8 mouse cellular contexts compared by ENCODE assay signal in genomic region chr7:16313481-16314220, GRCm38 (mm10). TPM values are rescaled to one million over a fixed set of nuclear protein-coding genes. Genes with fewer than 3 reads are reported as not detected.
DNase-seq lines count a peak whose midpoint lies in the region; ATAC-seq and TF ChIP-seq lines count a peak whose summit lies in the region.

No protein-coding gene starts in this region.

- TF ChIP-seq CTCF in CH12.LX (conservative IDR thresholded peaks at IDR 0.05 in 1 of 2, IDR thresholded peaks at IDR 0.05 in 1 of 2; ENCODE audit: low read depth in 2 of 2, low read length in 2 of 2): peak in 1 of 2 experiments; percentile 63; a peak in 2 of 4 replicates

- in situ Hi-C loops in CH12.LX (cut with MboI; ENCODE audit: low pct_ligation_motif_present, low pct_unique_long_range_greater_than_20kb, low sequenced_read_pairs): no loop called here

- ATAC-seq in forebrain, embryonic 11.5 days (replicated peaks; ENCODE audit: low FRiP score): peak; percentile 63
- ATAC-seq in heart, embryonic 16.5 days (replicated peaks; ENCODE audit: extremely low read depth, insufficient read depth, low FRiP score): peak; percentile 65
- ATAC-seq in neural tube, embryonic 13.5 days (ENCODE audit: low read depth): peak; percentile 60

- H3K9me3 ChIP-seq in CH12.LX (replicated peaks; ENCODE audit: low read length): no peaks in the 10 kb centered on the region
- no peaks in the 10 kb centered on the region for H3K9me3 ChIP-seq in forebrain, embryonic 11.5 days (ENCODE audit: control insufficient read depth, low read length)
- H3K9me3 ChIP-seq in heart, embryonic 16.5 days (replicated peaks; ENCODE audit: control insufficient read depth, low read length): no peaks in the 10 kb centered on the region
- H3K9me3 ChIP-seq in neural tube, embryonic 13.5 days: no peaks in the 10 kb centered on the region

- H3K27me3 ChIP-seq in CH12.LX (replicated peaks): no peaks in the 10 kb centered on the region
- no peaks in the 10 kb centered on the region for H3K27me3 ChIP-seq in forebrain, embryonic 11.5 days (ENCODE audit: control insufficient read depth, insufficient read depth, low read length)
- H3K27me3 ChIP-seq in heart, embryonic 16.5 days (ENCODE audit: control insufficient read depth, insufficient read depth, low read length): no peaks in the 10 kb centered on the region
- H3K27me3 ChIP-seq in neural tube, embryonic 13.5 days: no peaks in the 10 kb centered on the region

- peak overlapping the region; percentile 98 to 100 (median 99) for H3K4me3 ChIP-seq in CH12.LX (replicated peaks in 1 of 3; ENCODE audit: low read depth in 2 of 3, low read length in 2 of 3, poor library complexity in 1 of 3)
- peak overlapping the region; percentile 67 for H3K4me3 ChIP-seq in forebrain, embryonic 11.5 days (ENCODE audit: low read depth, low read length)
- H3K4me3 ChIP-seq in heart, embryonic 16.5 days (ENCODE audit: low read length): peak overlapping the region; percentile 85
- peak overlapping the region; percentile 69 for H3K4me3 ChIP-seq in neural tube, embryonic 13.5 days

- H3K79me2 ChIP-seq in CH12.LX (replicated peaks; ENCODE audit: control insufficient read depth, extremely low read depth, insufficient read depth, poor library complexity, severe bottlenecking): peaks cover 38% of the 10 kb centered on the region

- peak overlapping the region; percentile 96 for H3K27ac ChIP-seq in CH12.LX (ENCODE audit: insufficient read depth, low read depth)
- peak overlapping the region; percentile 88 for H3K27ac ChIP-seq in forebrain, embryonic 11.5 days (ENCODE audit: low read depth, low read length)
- H3K27ac ChIP-seq in heart, embryonic 16.5 days (ENCODE audit: low read length): peak overlapping the region; percentile 100
- H3K27ac ChIP-seq in neural tube, embryonic 13.5 days (replicated peaks): peak overlapping the region; percentile 97

- H3K4me1 ChIP-seq in CH12.LX (ENCODE audit: control insufficient read depth in 1 of 2, insufficient read depth in 2 of 2): peaks cover 5 to 22% of the 10 kb centered on the region in 2 experiments
- H3K4me1 ChIP-seq in forebrain, embryonic 11.5 days (replicated peaks; ENCODE audit: control insufficient read depth, insufficient read depth, low read length): peaks cover 27% of the 10 kb centered on the region
- H3K4me1 ChIP-seq in heart, embryonic 16.5 days (ENCODE audit: control insufficient read depth, insufficient read depth, low read length): peaks cover 36% of the 10 kb centered on the region
- H3K4me1 ChIP-seq in neural tube, embryonic 13.5 days (replicated peaks): peaks cover 60% of the 10 kb centered on the region

- peak overlapping the region; percentile 78 for H3K4me2 ChIP-seq in CH12.LX (ENCODE audit: insufficient read depth, low read depth, poor library complexity, severe bottlenecking)
- H3K4me2 ChIP-seq in forebrain, embryonic 11.5 days (ENCODE audit: low read depth, low read length, severe bottlenecking): peak overlapping the region; percentile 99
- peak overlapping the region; percentile 100 for H3K4me2 ChIP-seq in heart, embryonic 16.5 days (ENCODE audit: low read depth, low read length)
- H3K4me2 ChIP-seq in neural tube, embryonic 13.5 days: peak overlapping the region; percentile 96

- no peak; the same call in 1 of the 2 replicates for TF ChIP-seq EP300 in CH12.LX (IDR thresholded peaks at IDR 0.05; ENCODE audit: low read length)

- DNase-seq in CH12.LX (ENCODE audit: extremely low read depth): peak; percentile 70
- peak; percentile 63 for DNase-seq in c-Kit-positive CD71-negative TER-119-negative erythroid progenitor cells, embryonic 14.5 days (ENCODE audit: low read depth)
- peak; percentile 89 for DNase-seq in forebrain, embryonic 11.5 days (ENCODE audit: low spot score)
- DNase-seq in kidney, postnatal 25 days: peak; percentile 79 to 88
- peak; percentile 86 to 87 for DNase-seq in lung, adult 18-20 months
- peak; percentile 89 for DNase-seq in testis, postnatal 10 days (ENCODE audit: low spot score)

- 1% methylated on average over 56 of the region's 66 CpGs for WGBS in forebrain, embryonic 11.5 days
- under 1% methylated on average over 43 of the region's 66 CpGs for WGBS in heart, embryonic 16.5 days
- under 1% methylated on average over 54 of the region's 66 CpGs for whole genome bisulfite sequencing in neural tube, embryonic 13.5 days

- peak; percentile 95 for TF ChIP-seq POLR2A in CH12.LX (IDR thresholded peaks at IDR 0.05; ENCODE audit: low read depth, low read length)

- peak; percentile 7 for TF ChIP-seq RAD21 in CH12.LX (IDR thresholded peaks at IDR 0.05; ENCODE audit: low read depth, low read length)

- dilution Hi-C loops in CH12.LX (cut with MboI; ENCODE audit: extremely low pct_ligation_motif_present, extremely low pct_unique_long_range_greater_than_20kb, low sequenced_read_pairs): no loop called here

- H3K36me3 ChIP-seq in CH12.LX (replicated peaks in 1 of 2; ENCODE audit: control insufficient read depth in 1 of 2, insufficient read depth in 1 of 2, low read length in 1 of 2): peaks cover 35 to 46% of the 10 kb centered on the region in 2 experiments
- H3K36me3 ChIP-seq in forebrain, embryonic 11.5 days (ENCODE audit: control insufficient read depth, insufficient read depth, low read length): no peaks in the 10 kb centered on the region
- 0 out of 2 replicates have a peak, but pooled peaks cover 3% of the 10 kb centered on the region for H3K36me3 ChIP-seq in heart, embryonic 16.5 days (ENCODE audit: control insufficient read depth, insufficient read depth)
- H3K36me3 ChIP-seq in neural tube, embryonic 13.5 days: peaks cover 14% of the 10 kb centered on the region

- H3K9ac ChIP-seq in CH12.LX (ENCODE audit: insufficient read depth, low read depth): peak overlapping the region; percentile 100
- peak overlapping the region; percentile 86 for H3K9ac ChIP-seq in forebrain, embryonic 11.5 days (ENCODE audit: low read length)
- peak overlapping the region; percentile 99 for H3K9ac ChIP-seq in heart, embryonic 16.5 days (ENCODE audit: low read length)
- H3K9ac ChIP-seq in neural tube, embryonic 13.5 days: peak overlapping the region; percentile 93

TF ChIP-seq in CH12.LX, 34 proteins besides CTCF, POLR2A, EP300 and RAD21 (continues in another document):
- TF ChIP-seq ELF1 (IDR thresholded peaks at IDR 0.05; ENCODE audit: low read depth, low read length) (no peak), NELFE (IDR thresholded peaks at IDR 0.05; ENCODE audit: low read depth, low read length) (peak; percentile 96), SIN3A (IDR thresholded peaks at IDR 0.05; ENCODE audit: low read length) (peak; percentile 74), ZC3H11A (IDR thresholded peaks at IDR 0.05; ENCODE audit: low read depth, low read length) (no peak), UBTF (IDR thresholded peaks at IDR 0.05; ENCODE audit: low read depth, low read length) (no peak), ZMIZ1 (IDR thresholded peaks at IDR 0.05; ENCODE audit: low read depth, low read length) (peak; percentile 97), ZKSCAN1 (IDR thresholded peaks at IDR 0.05; ENCODE audit: borderline replicate concordance, low read depth, low read length) (no peak), JUND (conservative IDR thresholded peaks at IDR 0.05; ENCODE audit: low read depth, low read length) (no peak), SMC3 (IDR thresholded peaks at IDR 0.05; ENCODE audit: low read depth, low read length) (peak; percentile 56), PAX5 (IDR thresholded peaks at IDR 0.05; ENCODE audit: low read length) (no peak), GABPA (IDR thresholded peaks at IDR 0.05; ENCODE audit: insufficient replicate concordance, low read depth, low read length) (no peak), E2F4 (IDR thresholded peaks at IDR 0.05; ENCODE audit: insufficient replicate concordance, low read depth, low read length) (no peak), BHLHE40 (IDR thresholded peaks at IDR 0.05; ENCODE audit: low read depth, low read length) (peak; percentile 32), TCF12 (IDR thresholded peaks at IDR 0.05; ENCODE audit: low read depth, low read length) (peak; percentile 84), USF2 (conservative IDR thresholded peaks at IDR 0.05; ENCODE audit: low read depth, low read length) (no peak), CHD2 (IDR thresholded peaks at IDR 0.05; ENCODE audit: low read length) (0 out of 2 replicates have a peak, but pooled peaks have one; percentile 29)

RNA-seq across cellular contexts. Expression of gene Bbc3, which starts 5.5 kb away (rescaled TPM):
- total RNA-seq in CH12.LX (2012; rRNA removed) (33.2 and 61.7 TPM in 2 replicates), CH12.LX (2014; rRNA removed) (23.2 and 25.4 TPM in 2 replicates)
- 22.2 and 23.3 TPM in 2 replicates for polyA plus RNA-seq in CH12.LX (2012; ENCODE audit: insufficient read length, low read depth)
- 8.0 and 11.5 TPM in 2 replicates for polyA plus RNA-seq in forebrain, embryonic 11.5 days (2014; fragmentation: Nextera tagmentation; extraction: Ambion mirVana)
- 5.7 and 6.8 TPM in 2 replicates for polyA plus RNA-seq in heart, embryonic 16.5 days (2015; fragmentation: Nextera tagmentation; extraction: Ambion mirVana)
- polyA plus RNA-seq in neural tube, embryonic 13.5 days (2015; fragmentation: Nextera tagmentation; extraction: Ambion mirVana): 22.4 and 22.8 TPM in 2 replicates

RNA-seq across cellular contexts. Expression of gene Ccdc9, which starts 27.1 kb away (rescaled TPM):
- total RNA-seq in CH12.LX (2012; rRNA removed) (47.6 and 53.3 TPM in 2 replicates), CH12.LX (2014; rRNA removed) (32.0 and 37.5 TPM in 2 replicates)
- 81.0 and 94.2 TPM in 2 replicates for polyA plus RNA-seq in CH12.LX (2012; ENCODE audit: insufficient read length, low read depth)
- 22.3 and 32.2 TPM in 2 replicates for polyA plus RNA-seq in forebrain, embryonic 11.5 days (2014; fragmentation: Nextera tagmentation; extraction: Ambion mirVana)
- polyA plus RNA-seq in heart, embryonic 16.5 days (2015; fragmentation: Nextera tagmentation; extraction: Ambion mirVana): 12.0 and 15.2 TPM in 2 replicates
- polyA plus RNA-seq in neural tube, embryonic 13.5 days (2015; fragmentation: Nextera tagmentation; extraction: Ambion mirVana): 31.2 and 35.4 TPM in 2 replicates

RNA-seq across cellular contexts. Expression of gene Inafm1, which starts 40.2 kb away (rescaled TPM):
- total RNA-seq in CH12.LX (2012; rRNA removed): 5.6 and 7.4 TPM in 2 replicates
- total RNA-seq in CH12.LX (2014; rRNA removed): 1.1 and 1.5 TPM in 2 replicates
- 9.3 and 9.5 TPM in 2 replicates for polyA plus RNA-seq in CH12.LX (2012; ENCODE audit: insufficient read length, low read depth)
- 10.9 and 11.6 TPM in 2 replicates for polyA plus RNA-seq in forebrain, embryonic 11.5 days (2014; fragmentation: Nextera tagmentation; extraction: Ambion mirVana)
- 6.9 and 9.0 TPM in 2 replicates for polyA plus RNA-seq in heart, embryonic 16.5 days (2015; fragmentation: Nextera tagmentation; extraction: Ambion mirVana)
- 30.0 and 39.3 TPM in 2 replicates for polyA plus RNA-seq in neural tube, embryonic 13.5 days (2015; fragmentation: Nextera tagmentation; extraction: Ambion mirVana)

RNA-seq across cellular contexts. Expression of gene C5ar1, which starts 54.3 kb away (rescaled TPM):
- not detected in 2 replicates for total RNA-seq in CH12.LX (2012; rRNA removed)
- total RNA-seq in CH12.LX (2014; rRNA removed): not detected in 2 replicates
- not detected in 2 replicates for polyA plus RNA-seq in CH12.LX (2012; ENCODE audit: insufficient read length, low read depth)
- polyA plus RNA-seq in forebrain, embryonic 11.5 days (2014; fragmentation: Nextera tagmentation; extraction: Ambion mirVana): 0.76 and 1.1 TPM in 2 replicates
- polyA plus RNA-seq in heart, embryonic 16.5 days (2015; fragmentation: Nextera tagmentation; extraction: Ambion mirVana): 2.6 and 3.2 TPM in 2 replicates
- polyA plus RNA-seq in neural tube, embryonic 13.5 days (2015; fragmentation: Nextera tagmentation; extraction: Ambion mirVana): 2.3 and 2.8 TPM in 2 replicates

Comparison
In these comparisons a context has a peak if more than half of its experiments do, and no peak if none do; other contexts are left out.
1. Peak in every context shown above with its lines: DNase-seq, ATAC-seq, H3K4me3 ChIP-seq and H3K27ac ChIP-seq.